ENCODE assay signal across 8 mouse cellular contexts in the genomic region with DNA sequence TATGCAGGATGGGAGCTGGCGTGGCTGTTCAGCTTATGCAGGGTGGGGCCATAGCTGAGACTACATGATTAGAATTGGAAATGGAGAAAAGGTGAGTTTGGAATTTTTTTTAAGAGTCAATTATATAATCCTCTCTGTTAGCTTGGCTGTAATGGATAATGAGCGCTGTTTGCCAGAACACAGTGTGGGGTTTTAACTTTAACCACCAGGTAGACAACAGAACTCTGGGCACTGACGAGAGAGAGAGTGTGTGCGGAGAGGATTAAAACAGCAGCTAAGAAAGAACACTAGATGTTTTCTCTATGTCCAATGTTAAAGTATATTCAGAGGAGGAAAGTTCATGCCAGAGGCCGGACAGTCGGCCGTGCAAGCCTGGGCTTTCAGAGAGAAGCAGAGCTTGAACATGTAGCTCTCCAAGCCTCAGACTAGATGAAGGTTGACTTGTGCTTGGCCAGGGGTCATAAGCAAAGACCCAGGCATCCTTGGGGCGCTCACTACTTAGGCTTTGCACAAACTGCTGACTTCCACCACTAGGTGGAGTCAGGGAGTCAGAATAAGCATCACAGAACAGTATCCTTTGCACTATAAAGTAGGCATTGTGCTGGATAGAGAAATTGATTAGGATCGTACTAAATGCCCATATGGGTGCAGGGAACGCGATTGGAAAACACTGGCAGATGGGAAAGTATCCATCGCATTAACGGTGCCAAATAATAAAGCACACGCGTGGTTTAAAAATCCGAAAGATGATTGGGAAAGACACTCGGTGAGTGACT.
DNase-seq lines count a peak whose midpoint lies in the region; ATAC-seq and TF ChIP-seq lines count a peak whose summit lies in the region.
"Had no signal": no experiment of that assay in that cellular context is flagged by ENCODE, and none has a peak within 500 bp of the region (broad histone marks: within the 10 kb centered on the region; RNA-seq: fewer than 3 reads in every experiment).

No protein-coding gene starts in this region.

- no peak overlapping the region for H3K27ac ChIP-seq in forebrain, embryonic 15.5 days (replicated peaks)
- no peak overlapping the region for H3K27ac ChIP-seq in midbrain, embryonic 13.5 days
- H3K27ac ChIP-seq: heart, embryonic 13.5 days had no signal

- peak; percentile 68 for ATAC-seq in forebrain, embryonic 15.5 days (replicated peaks)
- 0 out of 2 replicates have a peak, but pooled peaks have one; percentile 67 for ATAC-seq in midbrain, embryonic 13.5 days

- no peaks in the 10 kb centered on the region for H3K36me3 ChIP-seq in forebrain, embryonic 15.5 days
- H3K36me3 ChIP-seq in midbrain, embryonic 13.5 days: no peaks in the 10 kb centered on the region
- H3K36me3 ChIP-seq: heart, embryonic 13.5 days had no signal

- WGBS in forebrain, embryonic 15.5 days: 71% methylated on average over 17 of the region's 17 CpGs
- WGBS in midbrain, embryonic 13.5 days: 83% methylated on average over 17 of the region's 17 CpGs

- H3K4me2 ChIP-seq in forebrain, embryonic 15.5 days (replicated peaks): no peak overlapping the region
- no peak overlapping the region for H3K4me2 ChIP-seq in midbrain, embryonic 13.5 days (replicated peaks)

- peak; percentile 35 for DNase-seq in right cerebral cortex, adult 18-20 months
- DNase-seq in right cerebral cortex, postnatal 25 days: no peak
- DNase-seq in brain, embryonic 14.5 days (ENCODE audit: low read depth): peak; percentile 78
- peak; percentile 65 for DNase-seq in layer of hippocampus, adult 9-11 months
- DNase-seq in ovary, postnatal 36 days (ENCODE audit: low spot score): no peak

- H3K4me3 ChIP-seq in forebrain, embryonic 15.5 days: no peak overlapping the region
- no peak overlapping the region for H3K4me3 ChIP-seq in midbrain, embryonic 13.5 days (replicated peaks)
- H3K4me3 ChIP-seq: heart, embryonic 13.5 days had no signal

- no peak for TF ChIP-seq POLR2A in brain, embryonic 14.5 days (IDR thresholded peaks at IDR 0.05; ENCODE audit: borderline replicate concordance, extremely low read depth, insufficient read depth, insufficient read length, poor library complexity, severe bottlenecking)

- H3K9ac ChIP-seq in forebrain, embryonic 15.5 days (replicated peaks): no peak overlapping the region
- H3K9ac ChIP-seq in midbrain, embryonic 13.5 days (replicated peaks): no peak overlapping the region
- H3K9ac ChIP-seq: heart, embryonic 13.5 days had no signal

- no peaks in the 10 kb centered on the region for H3K4me1 ChIP-seq in forebrain, embryonic 15.5 days
- 0 out of 2 replicates have a peak, but pooled peaks cover 2% of the 10 kb centered on the region for H3K4me1 ChIP-seq in midbrain, embryonic 13.5 days (replicated peaks)

- TF ChIP-seq CTCF in brain, embryonic 14.5 days (IDR thresholded peaks at IDR 0.05; ENCODE audit: borderline replicate concordance, extremely low read depth, insufficient read depth, insufficient read length): peak; percentile 71; the same call in 1 of the 2 replicates

- H3K27me3 ChIP-seq in forebrain, embryonic 15.5 days: no peaks in the 10 kb centered on the region
- no peaks in the 10 kb centered on the region for H3K27me3 ChIP-seq in midbrain, embryonic 13.5 days
- H3K27me3 ChIP-seq: heart, embryonic 13.5 days had no signal

- H3K9me3 ChIP-seq in forebrain, embryonic 15.5 days: no peaks in the 10 kb centered on the region
- H3K9me3 ChIP-seq in midbrain, embryonic 13.5 days: no peaks in the 10 kb centered on the region
- H3K9me3 ChIP-seq: heart, embryonic 13.5 days had no signal

Comparison
In these comparisons a context has a peak if more than half of its experiments do, and no peak if none do; other contexts are left out.
1. DNase-seq: peak in right cerebral cortex, adult 18-20 months (single experiment), brain, embryonic 14.5 days (single experiment) and layer of hippocampus, adult 9-11 months (single experiment); none in right cerebral cortex, postnatal 25 days (single experiment) and ovary, postnatal 36 days (single experiment).